9 mouse cellular contexts compared by ENCODE assay signal in the genomic region with DNA sequence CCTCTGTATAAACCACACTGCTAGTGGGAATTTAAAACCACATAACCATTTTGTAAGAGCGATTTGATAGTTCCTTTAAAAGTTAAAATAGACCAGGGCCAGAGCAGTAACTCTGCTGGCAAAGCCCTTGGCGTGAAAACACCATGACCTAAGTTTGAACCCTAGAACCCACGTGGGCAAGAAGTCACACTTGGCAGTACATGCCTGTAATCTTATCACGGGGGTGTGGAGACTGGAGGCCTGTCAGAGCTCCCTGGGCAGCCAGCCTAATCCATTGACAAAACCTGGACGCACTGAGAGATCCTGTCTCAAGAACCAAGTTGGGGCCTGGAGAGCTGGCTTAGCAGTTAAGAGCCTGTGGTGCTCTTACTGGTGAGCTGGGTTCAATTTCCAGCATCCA. TPM values are rescaled to one million over a fixed set of nuclear protein-coding genes. Genes with fewer than 3 reads are reported as not detected.
DNase-seq lines count a peak whose midpoint lies in the region; ATAC-seq and TF ChIP-seq lines count a peak whose summit lies in the region.
"Had no signal": no experiment of that assay in that cellular context is flagged by ENCODE, and none has a peak within 500 bp of the region (broad histone marks: within the 10 kb centered on the region; RNA-seq: fewer than 3 reads in every experiment).

No protein-coding gene starts in this region.

- no peaks in the 10 kb centered on the region for H3K9me3 ChIP-seq in midbrain, embryonic 16.5 days (replicated peaks; ENCODE audit: control insufficient read depth, low read length, poor library complexity, severe bottlenecking)
- H3K9me3 ChIP-seq: neural tube, embryonic 13.5 days had no signal

- TF ChIP-seq CTCF in layer of hippocampus, adult 2 months (conservative IDR thresholded peaks at IDR 0.05), result no peak

- no peak overlapping the region for H3K9ac ChIP-seq in midbrain, embryonic 16.5 days (ENCODE audit: low read depth, low read length)
- H3K9ac ChIP-seq: neural tube, embryonic 13.5 days had no signal

- H3K4me1 ChIP-seq in midbrain, embryonic 16.5 days (ENCODE audit: control insufficient read depth, insufficient read depth, low read length), result no peaks in the 10 kb centered on the region
- H3K4me1 ChIP-seq: neural tube, embryonic 13.5 days had no signal

- H3K27ac ChIP-seq in midbrain, embryonic 16.5 days (ENCODE audit: low read length), result no peak overlapping the region
- H3K27ac ChIP-seq in layer of hippocampus, adult 2 months, result no peak overlapping the region
- H3K27ac ChIP-seq: neural tube, embryonic 13.5 days had no signal

- no peaks in the 10 kb centered on the region for H3K36me3 ChIP-seq in midbrain, embryonic 16.5 days (ENCODE audit: control insufficient read depth, insufficient read depth, low read length)
- H3K36me3 ChIP-seq: neural tube, embryonic 13.5 days had no signal

- DNase-seq in right cerebral cortex, postnatal 4 days, result peak; percentile 14
- DNase-seq in right cerebral cortex, adult 18-20 months, result no peak
- DNase-seq in kidney, adult 8-10 months, result peak; percentile 77 to 78
- DNase-seq in thymus, postnatal 14 days, result no peak
- no peak for DNase-seq in layer of hippocampus, adult 2 months (ENCODE audit: low spot score in 2 of 2)

- peak; percentile 65 for ATAC-seq in granulocyte monocyte progenitor cell, adult 5-6 weeks (replicated peaks; ENCODE audit: poor library complexity, severe bottlenecking)
- peak; percentile 94 for ATAC-seq in megakaryocyte-erythroid progenitor cell, adult 5-6 weeks (replicated peaks; ENCODE audit: low FRiP score, low TSS enrichment, poor library complexity, severe bottlenecking)
- ATAC-seq in midbrain, embryonic 16.5 days, result no peak

- no peak overlapping the region for H3K4me2 ChIP-seq in midbrain, embryonic 16.5 days (ENCODE audit: low read length)
- H3K4me2 ChIP-seq: neural tube, embryonic 13.5 days had no signal

- 51% methylated on average over 5 of the region's 5 CpGs for WGBS in midbrain, embryonic 16.5 days

- no peak overlapping the region for H3K4me3 ChIP-seq in midbrain, embryonic 16.5 days (ENCODE audit: low read depth, low read length)
- H3K4me3 ChIP-seq in layer of hippocampus, adult 2 months, result no peak overlapping the region
- H3K4me3 ChIP-seq: neural tube, embryonic 13.5 days had no signal

- no peaks in the 10 kb centered on the region for H3K27me3 ChIP-seq in midbrain, embryonic 16.5 days (ENCODE audit: control insufficient read depth, insufficient read depth, low read depth, low read length)
- H3K27me3 ChIP-seq: neural tube, embryonic 13.5 days had no signal

RNA-seq across cellular contexts. Expression of a gene that starts 12.9 kb away (rescaled TPM):
- total RNA-seq in granulocyte monocyte progenitor cell, adult 5-6 weeks (2014; fragmentation: Nextera tagmentation), result not detected in 2 replicates
- not detected in 2 replicates for total RNA-seq in granulocyte monocyte progenitor cell, adult 5-6 weeks (2017)
- not detected in 2 replicates for total RNA-seq in megakaryocyte-erythroid progenitor cell, adult 5-6 weeks (2014; fragmentation: Nextera tagmentation)
- not detected in 2 replicates for total RNA-seq in megakaryocyte-erythroid progenitor cell, adult 5-6 weeks (2017)
- polyA plus RNA-seq in midbrain, embryonic 16.5 days (2015; fragmentation: Nextera tagmentation; extraction: Ambion mirVana), result 10.9 and 15.6 TPM in 2 replicates
- total RNA-seq in layer of hippocampus, adult 2 months (2021), result 10 to 100 TPM; 59.4 to 60.9 TPM

RNA-seq across cellular contexts. Expression of a gene that starts 19.0 kb away (rescaled TPM):
- total RNA-seq in granulocyte monocyte progenitor cell, adult 5-6 weeks (2014; fragmentation: Nextera tagmentation), result 21.9 and 24.6 TPM in 2 replicates
- 73.7 and 93.3 TPM in 2 replicates for total RNA-seq in granulocyte monocyte progenitor cell, adult 5-6 weeks (2017)
- 18.0 and 22.8 TPM in 2 replicates for total RNA-seq in megakaryocyte-erythroid progenitor cell, adult 5-6 weeks (2014; fragmentation: Nextera tagmentation)
- total RNA-seq in megakaryocyte-erythroid progenitor cell, adult 5-6 weeks (2017), result 83.8 and 89.2 TPM in 2 replicates
- 24.5 and 26.0 TPM in 2 replicates for polyA plus RNA-seq in midbrain, embryonic 16.5 days (2015; fragmentation: Nextera tagmentation; extraction: Ambion mirVana)
- 10 to 100 TPM; 10.4 to 12.6 TPM for total RNA-seq in layer of hippocampus, adult 2 months (2021)

RNA-seq across cellular contexts. Expression of a gene that starts 43.1 kb away (rescaled TPM):
- 351 and 354 TPM in 2 replicates for total RNA-seq in granulocyte monocyte progenitor cell, adult 5-6 weeks (2014; fragmentation: Nextera tagmentation)
- total RNA-seq in granulocyte monocyte progenitor cell, adult 5-6 weeks (2017), result 469 and 554 TPM in 2 replicates
- 452 and 588 TPM in 2 replicates for total RNA-seq in megakaryocyte-erythroid progenitor cell, adult 5-6 weeks (2014; fragmentation: Nextera tagmentation)
- 396 and 475 TPM in 2 replicates for total RNA-seq in megakaryocyte-erythroid progenitor cell, adult 5-6 weeks (2017)
- 42.3 and 46.4 TPM in 2 replicates for polyA plus RNA-seq in midbrain, embryonic 16.5 days (2015; fragmentation: Nextera tagmentation; extraction: Ambion mirVana)
- 1 to 10 TPM; 7.4 to 8.5 TPM for total RNA-seq in layer of hippocampus, adult 2 months (2021)

Comparison
In these comparisons a context has a peak if more than half of its experiments do, and no peak if none do; other contexts are left out.
1. DNase-seq: peak in right cerebral cortex, postnatal 4 days (single experiment) and kidney, adult 8-10 months (2 of 2); none in right cerebral cortex, adult 18-20 months (single experiment), thymus, postnatal 14 days (single experiment) and layer of hippocampus, adult 2 months (0 of 2).
2. RNA of a gene that starts 12.9 kb away (total RNA-seq): 59.4 to 60.9 TPM in layer of hippocampus, adult 2 months; not detected in granulocyte monocyte progenitor cell, adult 5-6 weeks and not detected in megakaryocyte-erythroid progenitor cell, adult 5-6 weeks; every median in the first group is over 10 times any median in the second.
3. RNA of a gene that starts 43.1 kb away (total RNA-seq): 351 to 554 TPM in granulocyte monocyte progenitor cell, adult 5-6 weeks and 396 to 588 TPM in megakaryocyte-erythroid progenitor cell, adult 5-6 weeks; 7.4 to 8.5 TPM in layer of hippocampus, adult 2 months; every median in the first group is over 10 times any median in the second.